Mouse (Mus musculus) midbrain, embryonic 14.5 days (tissue): ENCODE results near the gene Hist2h4. TPM values are rescaled to one million over a fixed set of nuclear protein-coding genes. Genes with fewer than 3 reads are reported as not detected.
"Not testable (repeated sequence)": the region's sequence is repeated elsewhere in the genome, so short reads cannot be mapped to it uniquely, and the experiment has no call there.

Source experiments
- ATAC-seq: fragments of 200-750 bp; cut with Nextera tagmentation; 2 replicates; pipeline ENCODE4 v1.8.0; 2017; ENCODE audit warnings: moderate number of reproducible peaks, moderate library complexity; ENCODE audit not compliant: low FRiP score, low TSS enrichment
- DNase-seq: peaks from one replicate; pipeline ENCODE4 v3.0.0-alpha.2; 2015
- H3K27ac ChIP-seq: fragments of 300-500 bp; sonication (generic); replicated peaks from 2 replicates; pipeline ENCODE4 v1.5.1; 2014; ENCODE audit warnings: mild to moderate bottlenecking, low read depth, low read length, moderate library complexity
- H3K27me3 ChIP-seq: fragments of 300-500 bp; sonication (generic); 2 replicates; pipeline ENCODE4 v1.6.1; 2014; ENCODE audit warnings: low read length, control low read depth, mixed read lengths; ENCODE audit not compliant: control insufficient read depth, insufficient read depth
- H3K36me3 ChIP-seq: fragments of 300-500 bp; sonication (generic); 2 replicates; pipeline ENCODE4 v1.6.1; 2014; ENCODE audit warnings: low read length, control low read depth; ENCODE audit not compliant: control insufficient read depth, insufficient read depth
- H3K4me1 ChIP-seq: fragments of 300-500 bp; sonication (generic); 2 replicates; pipeline ENCODE4 v1.6.1; 2014; ENCODE audit warnings: mild to moderate bottlenecking, antibody characterized with exemption, low read length, control low read depth; ENCODE audit not compliant: control insufficient read depth, insufficient read depth
- H3K4me2 ChIP-seq: fragments of 300-500 bp; sonication (generic); 2 replicates; pipeline ENCODE4 v1.6.1; 2014; ENCODE audit warnings: mild to moderate bottlenecking, low read length, moderate library complexity
- H3K4me3 ChIP-seq: fragments of 300-500 bp; sonication (generic); replicated peaks from 2 replicates; pipeline ENCODE4 v1.5.1; 2014; ENCODE audit warnings: low read depth, low read length
- H3K9ac ChIP-seq: fragments of 300-500 bp; sonication (generic); replicated peaks from 2 replicates; pipeline ENCODE4 v1.6.1; 2014; ENCODE audit warnings: mild to moderate bottlenecking, low read length, moderate library complexity
- H3K9me3 ChIP-seq: fragments of 300-500 bp; sonication (generic); 2 replicates; pipeline ENCODE4 v1.6.1; 2016; ENCODE audit warnings: low read length, control low read depth, mixed read lengths; ENCODE audit not compliant: control insufficient read depth
- WGBS: fragments of 180-500 bp; shearing (Covaris S2); extraction: QIAGEN DNeasy Blood & Tissue Kit; methylation state at CpG from one replicate; pipeline ENCODE4 v1.1.7; 2014; 5-methylcytosine and 5-hydroxymethylcytosine counted together
- polyA plus RNA-seq: library from polyadenylated mRNA; unstranded; fragments of >200 nt; fragmentation: Nextera tagmentation; extraction: Ambion mirVana; gene quantifications from 2 replicates; pipeline ENCODE4 v1.2.1, GENCODE M21; 2014

Gene Hist2h4
- polyA plus RNA-seq, 1 experiment from 2014 or later: 5.2 TPM

DNA sequence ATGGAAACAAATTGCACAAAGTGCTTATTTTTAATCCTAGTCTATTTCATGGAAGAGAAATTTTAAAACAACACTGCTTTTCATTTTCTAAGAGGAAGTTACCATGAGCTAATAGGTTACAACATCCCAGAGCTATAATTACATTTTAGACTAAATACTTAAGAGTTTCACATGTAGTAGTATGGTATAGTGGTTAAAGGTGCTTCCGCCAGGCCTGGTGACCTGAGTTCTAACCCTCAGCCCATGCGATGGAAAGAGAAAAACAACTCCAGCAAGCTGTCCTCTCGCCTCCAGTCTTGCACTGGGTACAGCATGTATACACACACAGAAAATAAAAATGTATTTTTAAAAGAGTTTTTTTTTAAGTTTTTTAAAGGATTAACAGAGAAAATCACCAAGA lies 11.3 kb downstream of the Hist2h4 start:
- no peak overlapping the region for H3K27ac ChIP-seq
- H3K4me1 ChIP-seq: 0 out of 2 replicates have a peak, but pooled peaks cover 9% of the 10 kb centered on the region
- ATAC-seq (no peak), DNase-seq (no peak)
- H3K4me2 ChIP-seq: no peak overlapping the region
- no peaks in the 10 kb centered on the region for H3K9me3 ChIP-seq
- H3K36me3 ChIP-seq: no peaks in the 10 kb centered on the region
- H3K9ac ChIP-seq: no peak overlapping the region
- 94% methylated on average over 3 of the region's 3 CpGs for WGBS
- no peak overlapping the region for H3K4me3 ChIP-seq
- H3K27me3 ChIP-seq: no peaks in the 10 kb centered on the region

DNA sequence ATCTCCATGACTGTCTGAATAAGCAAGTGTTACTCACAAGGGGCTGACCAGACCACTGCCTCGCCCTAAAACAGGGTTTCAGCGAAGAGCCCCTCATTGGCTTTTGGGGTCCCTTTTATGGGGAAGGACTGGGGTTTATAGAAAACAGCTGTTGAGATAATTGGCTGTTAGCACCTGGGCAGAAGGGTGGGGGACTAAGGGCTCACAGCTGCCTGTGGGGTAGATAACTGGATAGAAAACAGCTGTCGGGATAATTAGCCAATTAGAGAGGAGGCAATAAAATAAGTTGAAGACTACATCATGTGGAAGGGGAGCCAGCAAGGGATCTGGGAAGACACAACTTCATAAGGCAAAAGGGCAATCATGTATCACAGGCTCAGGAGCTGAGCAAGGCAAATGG lies 12.2 kb downstream of the Hist2h4 start:
- H3K27me3 ChIP-seq: no peaks in the 10 kb centered on the region
- no peak for ATAC-seq
- H3K36me3 ChIP-seq: no peaks in the 10 kb centered on the region
- H3K4me1 ChIP-seq: 0 out of 2 replicates have a peak, but pooled peaks cover 9% of the 10 kb centered on the region
- no peaks in the 10 kb centered on the region for H3K9me3 ChIP-seq
- H3K27ac ChIP-seq: no peak overlapping the region
- 90% methylated on average over 3 of the region's 3 CpGs for WGBS
- H3K4me2 ChIP-seq: no peak overlapping the region
- no peak for DNase-seq
- H3K9ac ChIP-seq: no peak overlapping the region
- H3K4me3 ChIP-seq: no peak overlapping the region

DNA sequence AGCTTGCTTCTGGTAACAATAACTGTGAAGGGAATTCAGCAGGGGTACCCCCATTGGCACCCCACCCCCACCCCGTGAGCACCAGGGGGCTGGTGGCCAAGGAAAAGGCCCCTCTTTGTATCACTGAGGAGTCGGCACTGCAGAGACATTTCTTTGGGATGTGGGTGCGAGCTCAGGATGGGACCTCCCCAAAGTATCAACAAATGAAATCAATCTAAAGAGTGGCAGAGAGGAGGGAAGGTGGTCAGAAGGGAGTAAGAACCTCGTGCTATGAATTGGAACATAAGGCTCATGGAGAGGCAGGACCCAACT lies 14.1 kb downstream of the Hist2h4 start:
- WGBS: 48% methylated on average over 4 of the region's 4 CpGs
- no peaks in the 10 kb centered on the region for H3K9me3 ChIP-seq

DNA sequence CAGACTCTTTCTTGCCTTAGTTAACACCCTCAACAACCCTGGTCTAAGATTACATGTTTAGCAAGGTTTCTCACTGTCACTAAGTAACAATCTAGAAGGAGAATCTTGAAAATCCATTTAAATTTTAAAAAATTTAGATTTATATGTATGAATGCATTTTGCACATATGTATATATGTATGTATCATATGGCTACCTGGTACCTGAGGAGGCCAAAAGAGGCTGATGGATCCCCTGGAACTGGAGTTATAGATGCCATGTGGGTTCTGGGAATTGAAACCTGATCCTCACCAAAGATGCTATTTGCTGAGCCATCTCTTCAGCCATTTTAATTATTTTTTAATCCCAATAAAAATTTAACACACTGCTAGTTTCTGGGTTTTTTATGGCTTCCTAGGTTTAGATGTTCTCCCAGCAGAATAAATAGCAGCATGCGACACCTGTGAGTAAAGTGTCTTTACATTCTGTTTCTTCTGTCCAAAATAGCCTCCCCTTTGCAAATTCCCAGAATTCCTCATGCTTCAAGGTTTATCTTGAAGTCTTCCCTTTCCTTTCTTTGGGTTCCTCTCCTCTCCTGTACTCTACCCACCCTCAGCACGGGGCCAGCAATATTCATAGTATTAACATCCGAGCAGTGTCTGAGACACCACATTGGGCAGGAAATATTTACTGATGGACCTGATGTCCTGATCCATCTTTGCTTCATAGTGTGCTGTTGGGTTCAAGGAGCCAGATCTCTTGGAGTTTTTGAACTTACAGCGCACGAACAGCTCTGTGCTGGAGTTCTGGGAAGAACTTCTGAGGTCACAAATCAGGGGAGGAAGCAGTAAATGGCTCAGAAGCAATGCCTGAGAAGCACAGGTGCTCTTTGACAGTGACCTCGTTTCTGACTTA lies 14.7 kb downstream of the Hist2h4 start:
- Histone ChIP-seq H3K36me3 (no peaks in the 10 kb centered on the region), H3K4me2 (peak overlapping the region; percentile 49), H3K9me3 (no peaks in the 10 kb centered on the region), H3K9ac (no peak overlapping the region; the same call in 1 of the 2 replicates), H3K27ac (no peak overlapping the region), H3K4me3 (no peak overlapping the region; the same call in 1 of the 2 replicates), H3K4me1 (0 out of 2 replicates have a peak, but pooled peaks cover 19% of the 10 kb centered on the region), H3K27me3 (no peaks in the 10 kb centered on the region)
- DNase-seq: no peak
- WGBS: 49% methylated on average over 6 of the region's 6 CpGs
- no peak for ATAC-seq

More for the DNA sequence above, 14.1 kb downstream of the Hist2h4 start:
- no peak overlapping the region for H3K27ac ChIP-seq
- no peak overlapping the region for H3K9ac ChIP-seq
- no peak overlapping the region for H3K4me3 ChIP-seq
- no peaks in the 10 kb centered on the region for H3K27me3 ChIP-seq
- DNase-seq: no peak
- H3K4me2 ChIP-seq: no peak overlapping the region
- no peak for ATAC-seq
- H3K4me1 ChIP-seq: 0 out of 2 replicates have a peak, but pooled peaks cover 17% of the 10 kb centered on the region
- no peaks in the 10 kb centered on the region for H3K36me3 ChIP-seq

DNA sequence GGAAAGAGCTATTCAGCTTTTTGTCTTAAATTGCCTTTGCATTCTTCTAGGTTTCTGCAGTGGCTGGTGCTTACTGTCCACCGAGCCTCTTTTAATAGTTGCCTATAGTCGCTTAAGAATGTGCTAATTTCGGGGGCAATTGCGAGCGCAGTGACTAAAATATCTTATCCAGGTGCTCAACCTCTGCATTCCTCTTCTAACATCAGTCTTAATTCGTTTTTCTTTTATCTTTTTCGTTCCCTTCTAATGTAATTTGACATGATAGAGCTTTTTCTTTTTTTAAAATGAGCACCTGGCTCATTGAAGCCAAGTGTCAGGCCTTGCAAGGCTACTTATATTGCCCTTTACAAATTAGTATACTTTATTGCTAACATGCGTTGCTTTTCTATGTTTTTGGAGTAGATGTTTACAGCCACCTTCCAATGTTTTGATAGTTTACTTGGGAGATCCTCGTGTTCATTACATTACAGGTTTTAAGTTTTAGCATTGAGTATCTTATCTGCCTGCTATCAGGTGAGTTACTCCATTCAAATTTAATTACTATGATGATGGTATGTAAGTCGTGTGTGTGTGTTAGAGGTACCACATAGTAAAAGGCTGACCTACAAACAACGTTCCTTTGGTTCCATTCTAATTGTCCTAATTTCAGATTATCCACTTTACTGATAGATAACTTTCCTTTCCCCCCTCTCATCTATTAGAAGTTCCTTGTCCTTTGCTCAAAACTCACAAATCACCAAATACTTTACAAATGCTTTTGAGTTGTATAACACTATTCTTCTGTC lies 15.6 kb downstream of the Hist2h4 start:
- Histone ChIP-seq H3K4me2 (peak overlapping the region; percentile 49), H3K9ac (peak overlapping the region; percentile 43; the same call in 1 of the 2 replicates), H3K27ac (no peak overlapping the region), H3K4me1 (0 out of 2 replicates have a peak, but pooled peaks cover 19% of the 10 kb centered on the region), H3K27me3 (no peaks in the 10 kb centered on the region), H3K9me3 (no peaks in the 10 kb centered on the region), H3K36me3 (no peaks in the 10 kb centered on the region), H3K4me3 (peak overlapping the region; percentile 26)
- WGBS: 3% methylated on average over 11 of the region's 11 CpGs
- DNase-seq (no peak), ATAC-seq (no peak)

DNA sequence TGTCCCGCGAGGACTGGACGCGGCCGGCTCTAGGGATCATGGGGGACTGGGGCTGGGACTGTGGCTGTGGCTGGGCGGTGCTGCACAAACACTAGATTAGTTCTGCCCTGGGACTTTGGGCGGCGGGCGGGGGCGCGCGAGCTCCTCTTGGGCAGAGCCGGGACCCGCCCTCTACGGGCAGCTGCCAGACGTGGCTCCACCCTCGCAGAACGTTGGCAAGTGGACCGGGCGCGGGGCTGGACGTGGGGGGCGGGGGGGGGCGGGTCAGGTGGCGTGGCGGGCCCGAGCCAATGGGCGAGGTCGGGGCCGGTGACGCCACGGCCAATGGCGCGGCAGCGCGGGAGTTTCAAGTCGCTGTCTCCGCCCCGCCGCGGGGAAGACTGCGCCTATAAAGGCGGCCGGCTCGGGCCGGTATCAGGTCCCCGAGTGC lies 16.7 kb downstream of the Hist2h4 start, which contains the start of gene Hist2h3c1:
Gene Hist2h3c1, plus strand, starts transcription at position 259 of the 430 bp plus-strand sequence.
- Histone ChIP-seq H3K4me1 (0 out of 2 replicates have a peak, but pooled peaks cover 19% of the 10 kb centered on the region), H3K4me2 (peak within 1 kb of the TSS; percentile 49), H3K9ac (peak within 1 kb of the TSS; percentile 43; the same call in 1 of the 2 replicates), H3K27ac (0 out of 2 replicates have a peak within 1 kb of the TSS, but pooled peaks have one; percentile 49), H3K4me3 (peak within 1 kb of the TSS; percentile 26)
- DNase-seq, H3K9me3 ChIP-seq, H3K36me3 ChIP-seq, H3K27me3 ChIP-seq: not testable (repeated sequence)
- WGBS: 0% methylated on average over 14 of the region's 47 CpGs
- ATAC-seq: peak; percentile 93

DNA sequence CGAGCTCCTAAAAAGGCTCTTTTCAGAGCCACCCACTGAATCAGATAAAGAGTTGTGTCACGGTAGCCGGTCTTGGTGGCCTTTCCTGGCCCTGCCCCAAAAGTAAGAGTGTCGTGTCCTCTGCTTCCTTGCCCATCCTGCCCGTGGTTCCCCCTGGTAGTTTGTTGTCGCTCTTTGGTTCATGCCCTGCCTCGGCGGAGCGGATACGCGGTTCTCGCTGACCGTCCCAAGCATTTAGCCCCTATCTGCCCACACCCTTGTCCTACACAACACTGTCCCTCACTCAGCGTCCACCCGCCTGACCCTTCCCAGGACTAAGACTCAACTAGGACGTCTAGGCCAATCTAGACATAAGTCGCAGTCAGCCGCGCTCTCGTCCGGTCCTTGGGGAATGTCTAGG lies 17.1 kb downstream of the Hist2h4 start:
- H3K36me3 ChIP-seq, DNase-seq, H3K9ac ChIP-seq, H3K27me3 ChIP-seq, H3K9me3 ChIP-seq: not testable (repeated sequence)
- Histone ChIP-seq H3K4me2 (peak overlapping the region; percentile 38), H3K4me3 (peak overlapping the region; percentile 23; the same call in 1 of the 2 replicates), H3K4me1 (0 out of 2 replicates have a peak, but pooled peaks cover 19% of the 10 kb centered on the region), H3K27ac (0 out of 2 replicates have a peak overlapping the region, but pooled peaks have one; percentile 49)
- ATAC-seq: peak; percentile 57; the same call in 1 of the 2 replicates
- WGBS: under 1% methylated on average over 10 of the region's 21 CpGs

DNA sequence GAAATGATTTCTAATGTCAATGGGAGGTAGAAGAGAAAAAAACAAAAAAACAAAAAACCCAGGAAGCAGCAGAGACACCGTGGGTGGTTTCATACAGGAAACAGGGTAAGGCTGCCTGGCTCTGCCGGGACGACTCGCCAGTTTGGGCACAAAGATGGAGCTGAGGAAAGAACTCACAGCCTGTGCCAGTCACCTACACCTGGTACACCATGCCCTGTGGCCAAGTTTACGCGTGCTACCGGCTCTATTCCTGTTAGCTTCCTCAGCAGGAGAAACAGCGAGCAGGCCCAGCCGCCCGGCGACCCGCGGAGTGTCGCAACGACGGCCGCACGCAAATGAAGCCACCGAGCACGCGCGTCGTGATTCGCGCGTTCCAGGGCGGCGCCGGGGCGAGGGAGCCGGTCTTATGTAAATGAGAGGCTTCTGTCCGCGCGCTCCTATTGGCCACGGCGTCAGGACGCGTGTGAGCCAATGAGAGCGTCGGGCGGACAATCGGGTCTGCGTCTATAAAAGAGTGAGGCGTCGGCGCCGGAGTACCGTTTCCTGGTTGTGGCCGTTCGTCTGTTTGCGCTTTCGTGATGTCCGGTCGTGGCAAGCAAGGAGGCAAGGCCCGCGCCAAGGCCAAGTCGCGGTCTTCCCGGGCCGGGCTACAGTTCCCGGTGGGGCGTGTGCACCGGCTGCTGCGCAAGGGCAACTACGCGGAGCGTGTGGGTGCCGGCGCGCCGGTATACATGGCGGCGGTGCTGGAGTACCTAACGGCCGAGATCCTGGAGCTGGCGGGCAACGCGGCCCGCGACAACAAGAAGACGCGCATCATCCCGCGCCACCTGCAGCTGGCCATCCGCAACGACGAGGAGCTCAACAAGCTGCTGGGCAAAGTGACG lies 17.9 kb downstream of the Hist2h4 start, which contains the start of gene Hist2h2aa1:
Gene Hist2h2aa1, plus strand, starts transcription at position 495 of the 884 bp plus-strand sequence.
- H3K36me3 ChIP-seq, H3K27me3 ChIP-seq, H3K9me3 ChIP-seq: not testable (repeated sequence)
- H3K27ac ChIP-seq: peak within 1 kb of the TSS; percentile 94
- peak within 1 kb of the TSS; percentile 72 for H3K4me2 ChIP-seq
- H3K4me3 ChIP-seq: peak within 1 kb of the TSS; percentile 44
- peaks cover 22% of the 10 kb centered on the region; the same call in 1 of the 2 replicates for H3K4me1 ChIP-seq
- ATAC-seq (peak; percentile 89), DNase-seq (peak; percentile 76)
- under 1% methylated on average over 27 of the region's 88 CpGs for WGBS
- H3K9ac ChIP-seq: peak within 1 kb of the TSS; percentile 72
